ENCODE assay signal across 10 mouse cellular contexts in genomic region chr14:54572122-54572521, GRCm38 (mm10). TPM values are rescaled to one million over a fixed set of nuclear protein-coding genes. Genes with fewer than 3 reads are reported as not detected.
DNase-seq lines count a peak whose midpoint lies in the region; ATAC-seq lines count a peak whose summit lies in the region.
"Had no signal": no experiment of that assay in that cellular context is flagged by ENCODE, and none has a peak within 500 bp of the region (broad histone marks: within the 10 kb centered on the region; RNA-seq: fewer than 3 reads in every experiment).

No protein-coding gene starts in this region.

- peak overlapping the region; percentile 82 for H3K4me2 ChIP-seq in lung, embryonic 16.5 days (ENCODE audit: low read depth, low read length)
- H3K4me2 ChIP-seq in forebrain, embryonic 13.5 days, result peak overlapping the region; percentile 79
- H3K4me2 ChIP-seq in limb, embryonic 15.5 days, result peak overlapping the region; percentile 76

- intact Hi-C loops in heart, postnatal 10 days (cut with DNase I), result no loop called here

- WGBS in lung, embryonic 16.5 days, result 49% methylated on average over 4 of the region's 4 CpGs
- WGBS in forebrain, embryonic 13.5 days, result 29% methylated on average over 4 of the region's 4 CpGs
- WGBS in limb, embryonic 15.5 days, result 58% methylated on average over 4 of the region's 4 CpGs

- H3K27me3 ChIP-seq in lung, embryonic 16.5 days (ENCODE audit: control insufficient read depth, insufficient read depth, low read depth, low read length), result no peaks in the 10 kb centered on the region
- peaks cover 7% of the 10 kb centered on the region for H3K27me3 ChIP-seq in forebrain, embryonic 13.5 days
- H3K27me3 ChIP-seq in limb, embryonic 15.5 days, result no peaks in the 10 kb centered on the region

- H3K9ac ChIP-seq in lung, embryonic 16.5 days (ENCODE audit: low read length), result peak overlapping the region; percentile 48; the same call in 1 of the 2 replicates
- H3K9ac ChIP-seq in forebrain, embryonic 13.5 days, result peak overlapping the region; percentile 57
- H3K9ac ChIP-seq in limb, embryonic 15.5 days, result no peak overlapping the region
- H3K9ac ChIP-seq: liver, embryonic 15.5 days had no signal

- no peak overlapping the region for H3K4me3 ChIP-seq in lung, embryonic 16.5 days (ENCODE audit: low read length)
- peak overlapping the region; percentile 67 for H3K4me3 ChIP-seq in forebrain, embryonic 13.5 days
- peak overlapping the region; percentile 94; the same call in 1 of the 2 replicates for H3K4me3 ChIP-seq in limb, embryonic 15.5 days
- H3K4me3 ChIP-seq: erythroblast, embryonic 14.5 days; liver, embryonic 15.5 days had no signal

- H3K4me1 ChIP-seq in lung, embryonic 16.5 days (replicated peaks; ENCODE audit: control insufficient read depth, insufficient read depth, low read length), result peaks cover 28% of the 10 kb centered on the region
- H3K4me1 ChIP-seq in forebrain, embryonic 13.5 days, result peaks cover 67% of the 10 kb centered on the region
- peaks cover 39% of the 10 kb centered on the region for H3K4me1 ChIP-seq in limb, embryonic 15.5 days

- peak; percentile 83 for DNase-seq in heart, adult 11 months
- DNase-seq in heart, postnatal 10 days, result no peak
- no peak for DNase-seq in lung, adult 18-20 months
- no peak for DNase-seq in frontal cortex, adult 2 months (ENCODE audit: extremely low spot score in 1 of 2, low spot score in 1 of 2)

- H3K27ac ChIP-seq in lung, embryonic 16.5 days (ENCODE audit: low read length), result peak overlapping the region; percentile 91
- peak overlapping the region; percentile 81 for H3K27ac ChIP-seq in forebrain, embryonic 13.5 days
- H3K27ac ChIP-seq in limb, embryonic 15.5 days, result peak overlapping the region; percentile 94
- H3K27ac ChIP-seq: liver, embryonic 15.5 days had no signal

- ATAC-seq in lung, embryonic 16.5 days (ENCODE audit: low read depth), result no peak
- no peak for ATAC-seq in forebrain, embryonic 13.5 days
- no peak for ATAC-seq in limb, embryonic 15.5 days (ENCODE audit: insufficient number of reproducible peaks, low FRiP score, low TSS enrichment, low read depth)
- ATAC-seq in frontal cortex, adult (ENCODE audit: low TSS enrichment), result no peak

- H3K9me3 ChIP-seq in lung, embryonic 16.5 days (ENCODE audit: control insufficient read depth, low read length), result no peaks in the 10 kb centered on the region
- H3K9me3 ChIP-seq in forebrain, embryonic 13.5 days (replicated peaks), result no peaks in the 10 kb centered on the region
- no peaks in the 10 kb centered on the region for H3K9me3 ChIP-seq in limb, embryonic 15.5 days
- H3K9me3 ChIP-seq: liver, embryonic 15.5 days had no signal

- H3K36me3 ChIP-seq in lung, embryonic 16.5 days (ENCODE audit: control insufficient read depth, insufficient read depth, low read length), result peaks cover 29% of the 10 kb centered on the region
- peaks cover 41% of the 10 kb centered on the region for H3K36me3 ChIP-seq in forebrain, embryonic 13.5 days (ENCODE audit: poor library complexity, severe bottlenecking)
- H3K36me3 ChIP-seq in limb, embryonic 15.5 days, result peaks cover 51% of the 10 kb centered on the region

RNA-seq across cellular contexts. Expression of gene Ajuba, which starts 5.2 kb away (rescaled TPM):
- 10 to 100 TPM; 14.5 to 16.0 TPM for total RNA-seq in heart, postnatal 10 days (2021)
- 41.1 and 41.2 TPM in 2 replicates for polyA plus RNA-seq in lung, embryonic 16.5 days (2015; fragmentation: Nextera tagmentation; extraction: Ambion mirVana)
- polyA plus RNA-seq in forebrain, embryonic 13.5 days (2015; fragmentation: Nextera tagmentation; extraction: Ambion mirVana), result 18.8 and 20.3 TPM in 2 replicates
- polyA plus RNA-seq in limb, embryonic 15.5 days (2015; fragmentation: Nextera tagmentation; extraction: Ambion mirVana), result 50.7 and 52.7 TPM in 2 replicates
- polyA plus RNA-seq in frontal cortex, adult 2 months (2012; rRNA removed), result 2.3 and 2.8 TPM in 2 replicates
- polyA plus RNA-seq: erythroblast, embryonic 14.5 days had no signal

RNA-seq across cellular contexts. Expression of gene Haus4, which starts 17.7 kb away (rescaled TPM):
- 10 to 100 TPM; 15.0 to 15.8 TPM for total RNA-seq in heart, postnatal 10 days (2021)
- 52.3 and 57.1 TPM in 2 replicates for polyA plus RNA-seq in lung, embryonic 16.5 days (2015; fragmentation: Nextera tagmentation; extraction: Ambion mirVana)
- polyA plus RNA-seq in forebrain, embryonic 13.5 days (2015; fragmentation: Nextera tagmentation; extraction: Ambion mirVana), result 39.7 and 43.1 TPM in 2 replicates
- 52.6 and 53.0 TPM in 2 replicates for polyA plus RNA-seq in limb, embryonic 15.5 days (2015; fragmentation: Nextera tagmentation; extraction: Ambion mirVana)
- polyA plus RNA-seq in frontal cortex, adult 2 months (2012; rRNA removed), result 7.2 and 8.2 TPM in 2 replicates

RNA-seq across cellular contexts. Expression of gene 4931414P19Rik, which starts 33.7 kb away (rescaled TPM):
- total RNA-seq in heart, postnatal 10 days (2021), result 1 to 10 TPM; 4.2 to 4.9 TPM
- polyA plus RNA-seq in lung, embryonic 16.5 days (2015; fragmentation: Nextera tagmentation; extraction: Ambion mirVana), result 11.6 and 12.7 TPM in 2 replicates
- 8.3 and 9.4 TPM in 2 replicates for polyA plus RNA-seq in forebrain, embryonic 13.5 days (2015; fragmentation: Nextera tagmentation; extraction: Ambion mirVana)
- 5.8 and 6.1 TPM in 2 replicates for polyA plus RNA-seq in limb, embryonic 15.5 days (2015; fragmentation: Nextera tagmentation; extraction: Ambion mirVana)
- polyA plus RNA-seq in frontal cortex, adult 2 months (2012; rRNA removed), result 5.8 and 7.6 TPM in 2 replicates

RNA-seq across cellular contexts. Expression of gene Psmb5, which starts 45.7 kb away (rescaled TPM):
- total RNA-seq in heart, postnatal 10 days (2021), result 100 to 1,000 TPM; 206 to 207 TPM
- 352 and 366 TPM in 2 replicates for polyA plus RNA-seq in lung, embryonic 16.5 days (2015; fragmentation: Nextera tagmentation; extraction: Ambion mirVana)
- polyA plus RNA-seq in forebrain, embryonic 13.5 days (2015; fragmentation: Nextera tagmentation; extraction: Ambion mirVana), result 462 and 492 TPM in 2 replicates
- 343 and 373 TPM in 2 replicates for polyA plus RNA-seq in limb, embryonic 15.5 days (2015; fragmentation: Nextera tagmentation; extraction: Ambion mirVana)
- 177 and 178 TPM in 2 replicates for polyA plus RNA-seq in frontal cortex, adult 2 months (2012; rRNA removed)

RNA-seq across cellular contexts. Expression of gene Psmb11, which starts 49.1 kb away (rescaled TPM):
- not detected for total RNA-seq in heart, postnatal 10 days (2021)
- polyA plus RNA-seq in lung, embryonic 16.5 days (2015; fragmentation: Nextera tagmentation; extraction: Ambion mirVana), result 1.2 and 4.3 TPM in 2 replicates
- 0.04 TPM in 1 of 2 replicates, not detected in the other for polyA plus RNA-seq in forebrain, embryonic 13.5 days (2015; fragmentation: Nextera tagmentation; extraction: Ambion mirVana)
- not detected in 2 replicates for polyA plus RNA-seq in limb, embryonic 15.5 days (2015; fragmentation: Nextera tagmentation; extraction: Ambion mirVana)
- polyA plus RNA-seq in frontal cortex, adult 2 months (2012; rRNA removed), result 0.46 and 0.54 TPM in 2 replicates
- polyA plus RNA-seq: erythroblast, embryonic 14.5 days; liver, embryonic 15.5 days had no signal
